Mouse (Mus musculus) C2C12 (cell line): ENCODE measurements at regions not wholly inside any gene's neighbourhood (a gene's known extent, or its start where the extent isn't known, plus 50 kb on each side); places are given as distances from the start of the nearest gene placed in this dataset.

Experiments used
- CEBPB ChIP-seq: IDR thresholded peaks from one replicate; pipeline ENCODE4 v1.6.1; 2011; ENCODE audit warnings: low read depth, mild to moderate bottlenecking, control low read depth, moderate library complexity
- CTCF ChIP-seq: IDR thresholded peaks from one replicate; pipeline ENCODE4 v1.5.1; 2011; ENCODE audit not compliant: control insufficient read depth, insufficient read depth, insufficient read length
- MAX ChIP-seq: IDR thresholded peaks from one replicate; pipeline ENCODE4 v1.6.1; 2011; ENCODE audit warnings: mild to moderate bottlenecking, control low read depth
- MYOG ChIP-seq: IDR thresholded peaks from one replicate; pipeline ENCODE4 v1.6.1; 2011; ENCODE audit not compliant: control insufficient read depth, insufficient read length; ENCODE audit errors: extremely low read depth
- USF1 ChIP-seq: IDR thresholded peaks from one replicate; pipeline ENCODE4 v1.6.1; 2011; ENCODE audit warnings: low read depth, mild to moderate bottlenecking, control low read depth, moderate library complexity

GRCm38 (mm10) chr13:28606651-28607050, 346.9 kb downstream of the Sox4 start:
- TF ChIP-seq CTCF: no peak
- TF ChIP-seq USF1: peak; percentile 35
- TF ChIP-seq CEBPB: no peak
- no peak for TF ChIP-seq MAX
- no peak for TF ChIP-seq MYOG
